Mouse (Mus musculus): ENCODE data around the gene Uhrf1. TPM values are rescaled to one million over a fixed set of nuclear protein-coding genes. Genes with fewer than 3 reads are reported as not detected.

Uhrf1 gene
- polyA plus RNA-seq, 2 experiments from 2014 or later: 19.4 to 33.7 TPM

- ATAC-seq: no peak
Observed at GRCm38 (mm10) chr17:56275842-56276480, 27.2 kb upstream of the Uhrf1 start.

GRCm38 (mm10) chr17:56276643-56277566 lies 26.2 kb upstream of the Uhrf1 start, which contains the start of gene Ticam1:
Gene Ticam1, minus strand, starts transcription at chr17:56276786.
- peak; percentile 80 for ATAC-seq

GRCm38 (mm10) chr17:56277567-56277893 lies 25.6 kb upstream of the Uhrf1 start:
- ATAC-seq: no peak

GRCm38 (mm10) chr17:56278340-56278739 lies 24.8 kb upstream of the Uhrf1 start:
- no peak for ATAC-seq

- ATAC-seq: no peak
Observed at GRCm38 (mm10) chr17:56279481-56280155, 23.5 kb upstream of the Uhrf1 start.

GRCm38 (mm10) chr17:56281193-56281592 lies 21.9 kb upstream of the Uhrf1 start:
- ATAC-seq: no peak

- no peak for ATAC-seq
Observed at GRCm38 (mm10) chr17:56282802-56283201, 20.3 kb upstream of the Uhrf1 start.

- ATAC-seq: no peak
Observed at GRCm38 (mm10) chr17:56283316-56283715, 19.8 kb upstream of the Uhrf1 start.

GRCm38 (mm10) chr17:56285995-56286394 lies 17.1 kb upstream of the Uhrf1 start:
- no peak for ATAC-seq

- no peak for ATAC-seq
Observed at GRCm38 (mm10) chr17:56287830-56288229, 15.3 kb upstream of the Uhrf1 start.

- no peak for ATAC-seq
Observed at GRCm38 (mm10) chr17:56288866-56289265, 14.3 kb upstream of the Uhrf1 start.

GRCm38 (mm10) chr17:56289371-56290331 lies 13.5 kb upstream of the Uhrf1 start:
- ATAC-seq: peak; percentile 7

GRCm38 (mm10) chr17:56290388-56291170 lies 12.5 kb upstream of the Uhrf1 start:
- ATAC-seq: peak; percentile 63

GRCm38 (mm10) chr17:56291171-56291511 lies 12.0 kb upstream of the Uhrf1 start:
- peak; percentile 93 for ATAC-seq

GRCm38 (mm10) chr17:56291826-56292475 lies 11.2 kb upstream of the Uhrf1 start:
- no peak for ATAC-seq

- no peak for ATAC-seq
Observed at GRCm38 (mm10) chr17:56292531-56293222, 10.4 kb upstream of the Uhrf1 start, which contains the start of gene Plin3. Gene Plin3, minus strand, starts transcription at chr17:56292873.

GRCm38 (mm10) chr17:56293291-56293690 lies 9.8 kb upstream of the Uhrf1 start:
- no peak for ATAC-seq

- ATAC-seq: no peak
Observed at GRCm38 (mm10) chr17:56294241-56294640, 8.9 kb upstream of the Uhrf1 start.

- no peak for ATAC-seq
Observed at GRCm38 (mm10) chr17:56296201-56296600, 6.9 kb upstream of the Uhrf1 start.

- no peak for ATAC-seq
Observed at GRCm38 (mm10) chr17:56298238-56298637, 4.9 kb upstream of the Uhrf1 start.
